Mouse (Mus musculus) lung, adult 18-20 months (tissue): ENCODE results near the gene Pth1r.
"Not testable (repeated sequence)": the region's sequence is repeated elsewhere in the genome, so short reads cannot be mapped to it uniquely, and the experiment has no call there.

Source experiments
- DNase-seq, 2 experiments: peaks; one replicate each; pipeline ENCODE4 v3.0.0; 2022; ENCODE audit warnings: mixed read lengths in 2 of 2

The Pth1r gene

DNA sequence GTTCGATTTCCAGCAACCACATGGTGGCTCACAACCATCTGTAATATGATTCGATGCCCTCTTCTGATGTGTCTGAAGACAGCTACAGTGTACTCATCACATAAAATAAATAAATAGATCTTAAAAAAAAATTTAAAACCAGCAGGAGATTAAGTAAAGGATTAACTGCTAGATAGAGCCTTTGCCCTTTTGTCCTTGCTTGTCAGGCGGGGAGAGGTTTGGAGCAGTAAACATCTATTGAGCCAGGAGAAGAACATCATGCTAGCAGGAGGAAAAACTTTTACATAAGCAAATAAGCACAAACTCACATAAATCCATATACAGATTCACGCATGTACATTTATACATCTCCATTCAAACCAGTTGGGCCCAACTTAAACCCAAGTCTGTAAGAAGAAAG, 34.4 kb downstream of the Pth1r start:
- no peak for DNase-seq

DNA sequence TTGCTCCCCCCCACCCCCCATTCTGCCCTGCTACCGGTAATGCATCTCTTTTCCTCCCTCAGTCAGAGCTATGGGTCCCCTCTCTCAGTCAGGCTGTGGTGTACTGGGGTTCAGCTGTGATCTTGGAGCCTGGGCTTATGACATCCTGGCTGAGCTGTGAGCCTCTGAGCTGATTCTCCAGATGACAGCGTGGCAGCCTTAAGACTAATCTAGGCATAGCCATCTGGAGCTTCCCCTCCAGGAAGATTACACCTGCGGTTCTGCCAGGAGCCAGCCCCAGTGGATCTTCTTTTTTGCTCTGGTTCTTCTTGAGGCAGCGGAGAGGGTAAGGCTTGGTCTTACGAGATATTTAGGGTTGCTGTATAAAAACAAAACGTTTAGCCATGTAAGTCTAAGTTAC, 34.9 kb downstream of the Pth1r start:
- no peak for DNase-seq

DNA sequence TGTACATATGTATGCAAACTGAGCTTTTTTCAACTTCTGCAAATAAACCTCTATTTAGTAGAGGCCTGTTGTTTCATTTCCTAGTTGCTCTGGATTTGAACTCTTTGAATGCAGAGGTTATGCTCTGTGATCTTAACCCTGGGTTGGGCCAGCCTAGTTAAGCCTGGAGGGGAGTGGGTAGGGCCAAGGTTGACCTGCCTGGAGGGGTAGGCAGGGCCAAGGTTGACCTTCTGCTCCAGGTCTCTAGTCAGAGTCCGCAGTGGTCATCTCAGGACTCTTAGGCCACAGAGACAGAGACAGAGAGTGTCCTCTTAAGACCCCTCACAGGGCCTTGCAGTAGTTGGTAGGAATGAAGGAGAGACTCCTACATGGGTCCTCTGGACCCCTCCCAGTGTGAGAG, 35.4 kb downstream of the Pth1r start:
- DNase-seq = no peak

DNA sequence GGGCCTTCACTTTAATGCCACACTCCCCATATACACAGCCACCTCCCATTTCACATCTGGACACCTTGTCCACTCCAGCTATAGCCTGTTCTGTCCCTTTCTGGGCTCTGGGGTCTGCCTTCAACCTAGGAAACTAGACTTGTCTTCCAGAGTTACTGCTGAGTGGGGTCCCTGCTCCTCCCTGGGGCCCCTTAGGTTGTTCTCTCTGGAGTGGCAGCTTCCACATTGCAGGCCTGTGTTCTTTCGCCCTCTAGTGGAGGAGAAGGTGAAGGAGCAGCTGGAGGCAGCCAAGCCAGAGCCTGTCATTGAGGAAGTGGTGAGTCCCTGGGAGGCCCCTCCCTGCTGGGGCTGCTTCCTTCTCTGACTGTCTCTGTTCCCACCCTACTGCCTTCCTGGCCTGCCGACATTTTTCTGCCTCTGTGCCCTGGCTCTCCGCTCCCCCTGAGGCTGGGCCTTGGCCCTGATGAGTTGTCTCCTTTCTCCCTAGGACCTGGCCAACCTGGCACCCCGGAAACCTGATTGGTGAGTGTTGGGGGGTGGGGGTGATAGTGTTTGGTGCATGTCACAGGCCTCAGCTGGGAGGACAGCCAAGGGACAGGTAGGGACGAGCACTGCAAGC, 37.2 kb downstream of the Pth1r start:
- DNase-seq = peak; percentile 87 to 89

DNA sequence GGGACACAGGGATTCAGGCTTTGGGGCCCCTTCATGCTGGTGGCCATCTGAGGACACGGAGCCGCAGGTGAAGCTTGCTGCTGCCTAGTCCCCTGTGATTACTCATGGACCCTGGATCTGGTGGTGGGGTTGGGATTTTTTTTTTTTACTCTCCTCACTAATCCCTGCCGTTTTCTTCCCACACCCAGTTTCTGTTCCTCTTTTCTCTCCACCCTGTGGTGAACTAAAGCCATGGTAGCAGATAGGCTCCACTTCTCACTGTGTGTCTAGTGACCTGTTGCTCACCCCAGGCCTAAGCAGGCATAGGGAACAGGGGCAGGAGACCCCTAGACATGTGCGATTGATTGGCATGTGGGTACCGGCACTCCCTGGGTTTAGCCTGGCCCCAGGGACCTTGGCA, 40.2 kb downstream of the Pth1r start:
- DNase-seq = peak in 1 of 2 experiments; percentile 20

DNA sequence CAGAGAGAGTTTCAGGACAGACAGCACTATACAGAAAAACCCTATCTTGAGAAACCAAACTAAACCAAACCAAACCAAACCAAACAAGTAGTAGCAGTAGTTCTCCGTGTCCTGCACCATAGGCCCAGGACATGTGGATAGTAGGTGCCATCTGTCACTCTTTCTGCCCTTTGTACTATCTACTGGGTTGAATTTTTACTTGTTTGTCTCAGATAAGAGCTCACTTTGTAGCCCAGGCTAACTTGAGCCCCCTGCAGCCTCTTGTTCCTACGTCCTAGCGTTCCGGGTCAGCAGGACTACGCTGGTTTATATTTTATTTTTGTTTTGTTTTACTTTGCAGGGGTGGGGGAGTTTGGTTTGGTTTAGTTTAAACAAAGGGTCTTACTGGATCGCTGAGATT, 43.0 kb downstream of the Pth1r start:
- no peak for DNase-seq

DNA sequence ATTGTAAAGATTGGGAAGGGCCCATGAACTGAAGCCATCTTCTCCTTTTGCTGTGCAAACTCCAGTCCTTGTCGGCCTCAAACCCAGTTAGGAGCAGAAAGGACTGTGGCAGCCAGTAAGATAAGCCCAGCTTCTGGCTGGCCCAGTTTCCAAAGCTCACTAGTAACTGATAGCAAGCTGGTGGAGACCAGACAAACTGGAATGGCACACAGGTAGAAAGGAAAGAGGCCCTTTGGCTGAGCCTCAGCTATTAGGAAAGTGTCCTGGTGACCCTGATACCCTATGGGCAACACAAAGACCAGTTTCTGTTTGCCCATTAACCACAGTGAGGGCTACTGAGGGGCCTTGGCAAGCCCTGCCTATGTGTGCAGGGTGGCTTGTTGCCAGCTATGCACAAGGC, 44.1 kb downstream of the Pth1r start:
- no peak for DNase-seq

DNA sequence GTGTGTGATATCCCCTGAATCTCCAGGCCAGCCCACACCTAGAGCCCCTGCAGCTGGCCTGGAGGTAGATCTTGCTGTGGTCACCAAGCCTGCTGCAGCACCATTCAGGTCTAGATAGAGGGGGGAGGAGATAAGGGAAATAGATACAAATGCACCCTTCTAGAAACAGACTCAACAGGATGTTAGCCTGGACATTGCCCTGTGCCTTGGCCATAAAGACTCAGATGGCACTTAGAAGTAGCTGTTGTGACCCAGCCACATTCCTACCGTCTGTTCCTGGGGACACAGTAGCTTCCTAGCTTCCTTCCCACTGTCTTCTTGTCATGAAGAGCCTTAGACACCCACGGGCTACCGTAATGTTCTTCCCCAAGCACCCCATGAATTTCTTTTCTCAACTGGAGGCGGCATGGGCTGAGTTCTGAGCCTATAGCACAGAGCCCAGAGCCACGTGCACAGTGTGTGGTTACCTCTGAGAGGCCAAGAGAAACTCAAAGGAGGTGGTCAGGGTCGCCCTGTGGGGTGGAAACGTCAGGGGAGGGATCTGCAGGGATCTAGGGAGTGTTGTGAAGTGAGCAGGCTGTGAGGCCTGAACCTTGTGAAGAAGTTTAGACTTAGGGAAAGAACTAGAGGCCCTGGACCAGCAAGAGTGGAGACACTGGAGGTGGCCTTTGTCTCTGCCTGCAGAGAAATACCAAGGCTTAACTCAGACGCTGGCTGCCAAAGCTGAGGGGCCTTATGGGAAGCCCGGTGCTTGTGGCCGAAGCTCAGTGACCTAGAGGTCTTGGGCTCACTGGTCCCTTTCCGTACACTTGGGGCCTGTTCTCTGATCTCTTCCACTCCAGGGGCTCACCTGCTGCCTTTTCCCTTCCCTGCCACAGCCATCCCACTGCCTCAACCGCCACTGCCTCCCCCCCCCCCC, 45.6 kb downstream of the Pth1r start:
- no peak for DNase-seq

DNA sequence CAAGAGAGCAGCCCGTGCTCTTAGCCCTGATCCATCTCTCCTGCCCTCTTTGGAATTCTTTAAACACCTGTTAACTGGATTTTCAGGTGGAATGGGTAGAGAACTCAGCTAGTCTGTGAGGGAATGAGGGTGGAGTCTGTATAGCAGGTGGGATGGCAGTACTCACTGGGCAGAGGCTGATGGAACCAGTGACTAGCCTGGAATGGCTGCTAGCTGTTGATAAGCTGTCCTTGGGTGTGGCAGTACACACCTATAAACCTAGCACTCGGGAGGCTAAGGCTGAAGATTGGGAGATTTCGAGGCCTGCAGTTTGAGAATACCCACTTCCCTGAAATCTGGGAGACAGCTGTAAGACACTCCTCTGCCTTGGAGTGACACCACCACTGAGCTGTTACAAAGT, 47.4 kb downstream of the Pth1r start:
- DNase-seq = no peak

DNA sequence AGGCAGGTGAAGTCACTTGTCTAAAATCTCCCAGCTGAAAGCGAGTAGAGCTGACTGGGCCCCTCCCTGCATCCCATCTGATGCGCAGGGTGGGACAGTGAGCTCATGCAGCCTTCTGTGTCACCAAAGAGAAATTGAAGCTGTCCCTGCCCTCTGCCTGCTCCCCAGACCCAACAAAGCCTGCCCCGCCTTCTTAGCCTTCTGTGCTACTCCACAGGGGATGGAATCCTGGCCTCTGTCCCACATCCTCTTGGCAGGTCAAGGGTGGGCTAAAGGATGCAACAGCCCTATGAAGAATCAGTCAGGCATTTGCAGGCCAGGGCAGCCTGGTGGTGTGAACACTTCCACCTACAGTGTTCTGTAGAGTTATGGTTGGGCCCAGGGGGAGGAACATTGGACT, 49.5 kb downstream of the Pth1r start:
- no peak for DNase-seq

DNA sequence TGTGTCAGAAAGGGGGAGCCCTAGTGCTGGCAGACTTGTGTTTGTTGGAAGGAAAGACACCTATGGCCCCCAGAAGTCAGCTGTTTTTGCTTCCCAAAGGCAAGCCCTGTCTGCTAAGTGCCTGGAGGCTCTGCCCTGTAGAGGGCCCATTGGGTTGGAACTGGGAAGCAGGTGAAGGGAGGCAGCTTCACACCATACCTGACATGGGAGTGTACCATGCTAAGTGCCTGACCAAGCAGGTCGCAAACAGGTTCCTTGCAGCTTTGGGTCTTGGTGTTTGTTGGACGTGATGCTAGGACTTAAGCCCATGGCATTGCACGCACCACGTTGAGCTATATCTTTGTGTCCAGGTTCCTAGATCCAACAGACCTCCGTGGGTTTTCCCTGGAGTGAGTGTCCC, 50.5 kb downstream of the Pth1r start:
- DNase-seq = no peak

DNA sequence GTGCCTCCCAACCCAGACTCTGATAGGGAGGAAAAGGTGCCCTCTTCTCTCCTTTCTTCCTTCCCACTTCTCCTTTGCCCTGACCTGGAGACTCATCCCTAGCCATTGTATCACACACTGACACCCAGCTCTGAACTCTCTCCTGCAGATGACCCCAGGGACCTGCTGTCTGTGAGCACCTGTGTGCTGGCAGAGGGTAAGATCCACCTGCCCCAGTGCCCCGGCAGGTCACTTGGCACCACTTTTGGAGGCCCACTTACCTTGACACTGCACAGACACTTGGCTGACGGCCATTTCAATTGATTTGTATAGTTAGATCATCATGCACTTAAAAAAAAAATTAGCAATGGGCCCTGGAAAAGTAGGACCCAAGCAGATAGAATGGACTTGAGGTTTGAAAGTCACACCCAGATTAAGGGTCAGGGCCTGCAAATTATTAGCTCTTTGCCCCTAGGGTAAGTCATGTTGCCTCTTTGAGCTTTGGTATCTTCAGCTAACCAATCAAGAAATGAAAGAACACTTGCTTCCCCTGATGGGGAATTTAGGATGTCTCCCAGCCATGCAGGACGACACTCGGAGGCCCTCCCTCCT, 51.7 kb downstream of the Pth1r start:
- no peak for DNase-seq

DNA sequence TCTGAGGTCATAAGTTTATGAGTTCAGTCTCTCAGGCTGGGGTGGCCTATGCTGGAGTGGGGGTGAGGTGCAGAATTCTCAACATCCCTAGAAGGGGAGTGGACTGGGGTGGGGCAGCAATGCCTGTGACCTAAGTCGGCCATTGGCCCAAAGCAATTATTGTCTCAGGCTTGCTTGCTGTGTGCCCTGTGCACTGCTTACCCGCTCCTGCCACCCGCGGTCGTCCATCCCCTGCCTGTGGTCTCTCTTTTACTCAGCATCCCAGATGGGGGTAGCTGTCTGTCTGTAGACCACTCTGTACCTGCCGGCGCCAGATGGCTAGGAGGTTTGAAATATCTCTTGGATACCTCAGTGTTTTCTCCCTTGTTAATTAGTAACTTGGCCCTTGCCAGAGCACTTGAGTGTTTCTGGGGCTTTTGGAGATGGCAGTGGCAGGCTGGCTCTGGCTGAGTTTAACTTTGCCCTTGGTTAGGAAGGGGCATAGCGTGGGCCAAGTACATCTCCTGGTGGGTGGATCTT, 57.6 kb downstream of the Pth1r start:
- peak; percentile 73 to 83 for DNase-seq

DNA sequence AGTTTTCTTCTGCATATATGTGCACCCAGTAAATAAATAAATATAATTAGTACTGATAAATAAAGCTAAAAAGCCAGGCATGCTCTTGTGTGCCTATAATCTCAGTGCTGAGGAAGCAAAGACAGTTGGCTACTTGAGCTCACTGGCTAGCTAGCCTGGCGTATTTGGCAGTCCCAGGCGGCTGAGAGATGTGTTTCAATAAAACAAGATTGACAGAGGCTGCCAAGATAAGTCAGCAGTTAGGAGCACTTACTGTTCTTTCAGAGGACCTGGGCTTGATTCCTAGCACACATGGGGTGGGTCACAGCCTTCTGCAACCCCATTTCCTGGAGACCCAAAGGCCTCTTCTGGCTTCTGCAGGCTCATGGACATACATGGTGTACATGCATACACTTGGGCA, 59.1 kb downstream of the Pth1r start:
- DNase-seq = no peak

DNA sequence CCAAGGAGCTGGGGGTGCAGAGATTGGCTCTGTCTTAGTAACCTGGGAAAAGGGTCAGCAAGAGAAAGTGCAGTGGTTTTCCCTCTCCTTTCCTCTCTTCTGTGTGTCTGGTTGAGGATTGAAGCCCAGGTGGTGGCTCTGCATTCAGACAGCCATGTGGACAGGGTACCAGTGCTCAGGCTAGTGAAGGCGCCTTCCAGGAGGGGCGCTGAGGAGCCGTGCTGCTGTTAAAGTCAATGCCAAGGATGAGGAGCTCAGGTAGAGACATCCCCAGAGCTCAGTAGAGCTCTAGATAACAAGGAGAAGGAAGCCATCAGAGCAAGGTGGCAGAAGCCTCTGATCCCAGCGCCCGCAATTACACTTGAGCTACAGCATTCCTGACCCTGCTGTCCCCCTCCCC, 59.9 kb downstream of the Pth1r start:
- DNase-seq = no peak

DNA sequence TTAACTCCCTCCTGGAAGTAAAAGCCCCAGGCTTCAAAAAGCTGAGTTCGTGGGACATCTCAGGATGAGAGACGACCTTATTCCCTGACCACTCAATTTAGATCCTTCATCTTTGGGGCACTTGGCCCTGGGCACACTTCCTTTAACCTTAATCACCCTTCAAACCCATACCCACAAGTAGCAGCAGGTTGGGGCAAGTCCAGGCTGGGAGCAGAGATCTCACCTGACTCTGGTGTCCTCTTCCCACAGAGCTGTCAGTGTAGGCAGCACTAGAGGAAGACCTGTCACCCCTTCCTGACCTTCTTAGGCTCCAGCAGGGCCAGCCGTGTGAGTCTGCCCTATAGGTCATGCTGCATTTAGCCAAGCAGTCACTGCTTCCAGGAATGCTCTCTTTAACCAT, 60.5 kb downstream of the Pth1r start:
- no peak for DNase-seq

DNA sequence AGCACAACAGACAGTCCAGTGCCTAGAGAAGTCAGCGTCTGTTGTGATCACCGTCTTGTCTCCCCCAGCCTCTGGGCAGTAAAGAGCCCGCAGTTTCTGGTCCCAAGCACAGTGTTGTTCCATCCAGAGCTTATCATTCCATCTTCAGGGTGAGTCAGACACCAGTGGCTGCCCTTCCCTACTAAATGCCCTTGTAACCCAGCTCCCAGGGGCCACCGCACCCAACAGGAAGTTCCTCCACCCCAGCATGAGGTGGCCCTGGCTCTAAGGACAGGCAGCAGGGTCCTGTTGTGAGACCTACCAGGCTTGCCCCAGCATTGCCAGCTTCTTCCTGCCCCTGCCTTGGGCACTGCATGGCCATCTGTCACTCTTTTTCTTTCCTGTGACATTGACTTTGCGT, 61.4 kb downstream of the Pth1r start:
- peak; percentile 59 to 76 for DNase-seq

DNA sequence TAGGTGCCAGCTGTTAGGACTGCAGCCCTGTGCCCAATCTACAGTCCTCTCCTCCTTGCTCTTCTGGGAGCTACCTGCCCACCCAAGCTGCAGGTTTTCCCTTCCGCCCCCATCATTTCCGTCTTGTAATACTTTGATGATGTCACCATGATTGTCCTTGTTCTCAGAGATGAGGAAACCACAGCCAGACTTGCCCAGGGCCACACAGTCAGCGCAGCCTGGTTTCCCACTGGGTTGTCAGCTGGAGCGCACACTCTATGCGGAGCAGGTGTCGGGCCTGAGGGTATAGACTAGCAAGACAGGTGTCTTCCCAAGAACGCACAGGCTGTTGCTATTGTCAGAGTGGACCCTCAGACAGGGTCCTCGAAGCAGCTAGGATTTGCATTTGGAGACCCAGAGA, 61.8 kb downstream of the Pth1r start:
- DNase-seq = no peak

DNA sequence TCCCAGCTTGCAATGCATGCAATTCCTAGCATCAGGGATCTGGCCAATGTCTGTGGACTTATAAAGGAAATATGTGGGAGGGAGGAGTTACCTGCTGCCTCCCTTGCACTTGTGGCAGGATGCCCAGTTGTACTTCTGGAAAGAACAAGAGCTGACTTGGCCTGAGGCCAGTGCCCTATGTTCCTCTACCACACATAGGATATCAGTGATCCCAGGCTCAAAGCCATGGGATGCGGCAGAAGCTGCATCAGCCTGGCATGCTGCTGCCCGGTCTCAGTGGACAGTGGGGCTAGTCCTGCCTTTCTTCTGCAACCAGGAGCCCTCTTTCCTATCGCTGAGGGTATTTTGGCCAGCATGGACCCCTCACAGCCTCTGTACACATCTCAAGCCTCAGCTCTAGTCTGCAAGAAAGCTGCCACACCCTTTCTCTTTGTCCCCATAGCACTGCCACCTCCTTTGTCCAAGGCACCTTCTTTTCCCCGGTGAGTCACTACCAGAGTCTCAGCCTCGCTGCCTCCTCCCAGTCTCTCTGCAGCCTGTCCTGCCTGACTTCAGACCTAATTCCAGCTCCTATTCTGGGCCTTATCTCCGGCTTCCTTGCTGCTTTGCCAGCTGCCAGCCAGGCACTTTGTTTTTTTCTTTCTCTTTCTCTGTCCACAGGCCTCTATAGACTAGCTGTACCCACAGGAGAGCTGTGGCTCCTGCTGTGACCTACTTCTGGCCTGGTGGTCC, 62.7 kb downstream of the Pth1r start:
- peak; percentile 92 to 94 for DNase-seq

DNA sequence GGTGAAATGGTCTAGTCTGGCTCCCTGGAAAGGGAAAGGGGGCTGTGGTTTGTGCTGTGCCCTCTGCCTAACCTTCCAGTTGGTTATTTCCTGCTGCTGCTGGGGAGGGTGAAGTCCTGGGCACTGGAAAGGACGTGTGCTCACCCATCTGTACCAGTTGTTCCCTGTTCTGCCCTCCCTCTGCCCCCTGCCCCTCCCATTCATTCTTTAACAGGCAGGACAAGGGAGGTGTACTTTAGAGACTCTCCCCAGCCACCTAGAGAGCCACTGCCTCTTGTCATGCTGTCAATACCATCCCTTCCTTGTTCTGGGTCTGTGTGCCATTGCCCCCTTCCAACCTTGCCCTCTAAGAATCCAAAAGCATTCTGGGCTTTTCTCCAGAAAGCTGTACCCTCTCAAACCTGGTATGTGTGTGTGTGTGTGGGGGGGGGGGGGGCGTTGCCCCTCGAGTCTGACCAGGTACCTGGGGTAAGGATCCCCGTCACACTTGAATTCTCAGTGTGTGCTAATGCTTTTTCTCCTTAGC, 63.3 kb downstream of the Pth1r start:
- peak; percentile 70 to 85 for DNase-seq

DNA sequence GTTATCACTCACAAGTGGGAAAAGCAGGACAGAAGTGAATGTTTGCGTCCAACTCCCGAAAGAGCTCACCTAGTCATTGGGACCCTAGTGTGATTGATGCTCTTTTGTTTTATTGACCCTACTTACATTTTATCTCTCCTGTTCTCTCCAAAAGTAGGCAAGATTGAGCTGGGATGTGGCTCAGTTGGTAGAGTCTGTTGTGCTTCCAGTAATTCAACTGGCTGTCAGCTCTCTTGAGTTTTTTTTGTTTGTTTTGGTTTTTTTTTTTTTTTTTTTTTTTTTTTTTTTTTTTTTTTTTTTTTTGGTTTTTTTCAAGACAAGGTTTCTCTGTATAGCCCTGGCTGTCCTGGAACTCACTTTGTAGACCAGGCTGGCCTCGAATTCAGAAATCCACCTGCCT, 64.2 kb downstream of the Pth1r start:
- not testable (repeated sequence) for DNase-seq

DNA sequence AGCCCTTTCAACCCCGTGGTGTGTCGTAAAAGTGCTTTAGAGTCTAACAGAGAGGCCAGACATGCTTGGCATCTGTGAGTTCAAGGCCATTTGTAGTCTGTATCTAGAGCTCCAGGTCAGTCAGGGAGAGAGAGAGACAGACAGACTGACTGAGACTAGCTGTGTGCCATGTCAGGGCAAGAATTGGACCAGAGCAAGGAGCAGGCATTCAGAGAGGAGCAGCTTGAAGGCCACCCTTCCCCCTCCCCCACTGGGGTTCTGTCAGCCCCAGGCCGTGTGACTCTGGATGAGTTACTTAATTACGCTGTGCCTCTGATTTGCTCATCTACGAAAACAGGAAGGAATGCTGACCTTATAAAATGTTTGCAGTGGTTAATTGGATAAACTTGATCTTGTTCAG, 64.7 kb downstream of the Pth1r start:
- DNase-seq = no peak

DNA sequence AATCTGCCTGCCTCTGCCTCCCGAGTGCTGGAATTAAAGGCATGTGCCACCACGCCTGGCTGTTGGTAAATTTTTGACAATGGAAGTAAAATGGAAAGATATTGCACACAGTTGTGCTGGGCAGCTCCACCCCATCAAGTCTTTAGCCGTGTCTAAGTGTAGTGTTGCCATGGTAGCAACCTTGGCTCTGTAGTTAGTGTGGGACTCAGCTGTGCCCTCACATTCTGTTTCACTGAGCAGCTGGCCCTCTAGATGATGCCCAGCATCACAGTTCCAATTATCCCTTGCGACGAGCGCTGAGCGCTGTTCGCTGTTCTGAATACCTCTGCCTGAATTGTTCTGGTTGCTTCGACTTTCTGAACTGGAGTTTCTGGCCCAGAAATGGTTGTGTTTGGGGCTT, 65.1 kb downstream of the Pth1r start:
- DNase-seq = peak in 1 of 2 experiments; percentile 48
